In genomic region chr3:46334519-46334918, GRCm38 (mm10) we compare ENCODE assay signal across 26 mouse cellular contexts.
"Had no signal": no experiment of that assay in that cellular context is flagged by ENCODE, and none has a peak within 500 bp of the region (broad histone marks: within the 10 kb centered on the region; RNA-seq: fewer than 3 reads in every experiment).

No protein-coding gene starts in this region.

- DNase-seq: gastrocnemius, adult 2 months; gastrocnemius, postnatal 10 days; gastrocnemius, postnatal 36 days; heart, adult 11 months; heart, adult 2 months; heart, postnatal 14 days; heart, postnatal 36 days; kidney, adult 11 months; kidney, adult 2 months; kidney, adult 9 months; kidney, postnatal 14 days; kidney, postnatal 36 days; layer of hippocampus, postnatal 36 days; left cerebral cortex, postnatal 4 days had no signal

- ATAC-seq: hindbrain, postnatal 0 days; intestine, embryonic 16.5 days; liver, embryonic 12.5 days had no signal

- H3K27ac ChIP-seq: gastrocnemius, adult 2 months; heart, adult 2 months; heart, embryonic 13.5 days; heart, embryonic 15.5 days; hindbrain, embryonic 13.5 days; hindbrain, embryonic 15.5 days; hindbrain, postnatal 0 days; kidney, embryonic 15.5 days; kidney, postnatal 0 days; limb, embryonic 13.5 days; limb, embryonic 15.5 days; liver, embryonic 12.5 days; liver, embryonic 14.5 days had no signal

- H3K4me3 ChIP-seq: gastrocnemius, adult 2 months; heart, adult 2 months; heart, embryonic 13.5 days; heart, embryonic 15.5 days; hindbrain, embryonic 13.5 days; hindbrain, embryonic 15.5 days; kidney, embryonic 15.5 days; limb, embryonic 13.5 days; limb, embryonic 15.5 days; liver, embryonic 12.5 days had no signal
